Mouse (Mus musculus) megakaryocyte, adult 5-6 weeks (primary cell): ENCODE results near the gene Gpr146. TPM values are rescaled to one million over a fixed set of nuclear protein-coding genes. Genes with fewer than 3 reads are reported as not detected.
A peak's percentile ranks its signal among the peaks of the same experiment; 100 is the strongest.

Experiments used
- ATAC-seq: 2 replicates; pipeline ENCODE4 v1.8.0; 2016; ENCODE audit warnings: mild to moderate bottlenecking, inconsistent platforms; ENCODE audit not compliant: poor library complexity, severe bottlenecking
- total RNA-seq, 2 experiments: library from RNA; stranded (forward) in 1 of 2; stranded (reverse) in 1 of 2; fragments of 153-499, 151-499 nt in 1 of 2; fragments of 221-1000, 200-1000 nt in 1 of 2; gene quantifications; 2 replicates each; pipeline versions ENCODE4 v1.2.3 to v1.2.4; 2015 to 2017

Gene Gpr146
- total RNA-seq, 2 experiments from 2014 or later = 9.6 to 13.1 TPM

GRCm38 (mm10) chr5:139397959-139398753 lies 20.7 kb downstream of the Gpr146 start:
- ATAC-seq = peak; percentile 95

GRCm38 (mm10) chr5:139398786-139399185 lies 21.3 kb downstream of the Gpr146 start:
- no peak for ATAC-seq

GRCm38 (mm10) chr5:139399991-139400390 lies 22.5 kb downstream of the Gpr146 start:
- ATAC-seq = no peak

- no peak for ATAC-seq
Measured at GRCm38 (mm10) chr5:139402106-139402505, 24.6 kb downstream of the Gpr146 start.

GRCm38 (mm10) chr5:139403692-139404260 lies 26.3 kb downstream of the Gpr146 start:
- ATAC-seq = peak; percentile 27

- ATAC-seq = peak; percentile 64
Measured at GRCm38 (mm10) chr5:139404801-139405401, 27.4 kb downstream of the Gpr146 start, which contains the start of gene C130050O18Rik. C130050O18Rik (plus strand) TSS chr5:139405280.

- peak; percentile 20 for ATAC-seq
Measured at GRCm38 (mm10) chr5:139405478-139405877, 28.0 kb downstream of the Gpr146 start.

GRCm38 (mm10) chr5:139405953-139406352 lies 28.5 kb downstream of the Gpr146 start:
- no peak for ATAC-seq

- no peak for ATAC-seq
Measured at GRCm38 (mm10) chr5:139407121-139407885, 29.8 kb downstream of the Gpr146 start.

- peak; percentile 62 for ATAC-seq
Measured at GRCm38 (mm10) chr5:139408511-139408910, 31.0 kb downstream of the Gpr146 start.

- ATAC-seq = no peak
Measured at GRCm38 (mm10) chr5:139409412-139409811, 31.9 kb downstream of the Gpr146 start.

- ATAC-seq = no peak
Measured at GRCm38 (mm10) chr5:139410056-139410455, 32.6 kb downstream of the Gpr146 start.

GRCm38 (mm10) chr5:139411117-139411516 lies 33.6 kb downstream of the Gpr146 start:
- ATAC-seq = no peak

GRCm38 (mm10) chr5:139411665-139412314 lies 34.3 kb downstream of the Gpr146 start:
- ATAC-seq = no peak

GRCm38 (mm10) chr5:139413545-139413944 lies 36.0 kb downstream of the Gpr146 start:
- ATAC-seq = no peak

GRCm38 (mm10) chr5:139415001-139415400 lies 37.5 kb downstream of the Gpr146 start:
- ATAC-seq = no peak

- peak; percentile 58 for ATAC-seq
Measured at GRCm38 (mm10) chr5:139416942-139417341, 39.4 kb downstream of the Gpr146 start.

GRCm38 (mm10) chr5:139417480-139417879 lies 40.0 kb downstream of the Gpr146 start:
- ATAC-seq = no peak

- no peak for ATAC-seq
Measured at GRCm38 (mm10) chr5:139418110-139418509, 40.6 kb downstream of the Gpr146 start.

- no peak for ATAC-seq
Measured at GRCm38 (mm10) chr5:139418633-139419032, 41.1 kb downstream of the Gpr146 start.
